Mouse (Mus musculus): ENCODE results near the gene Olfr770. TPM values are rescaled to one million over a fixed set of nuclear protein-coding genes. Genes with fewer than 3 reads are reported as not detected.
"Not testable (repeated sequence)": the region's sequence is repeated elsewhere in the genome, so short reads cannot be mapped to it uniquely, and the experiment has no call there.

Gene Olfr770
- not detected in 2 replicates for polyA plus RNA-seq (2015; fragmentation: Nextera tagmentation; extraction: Ambion mirVana)

DNA sequence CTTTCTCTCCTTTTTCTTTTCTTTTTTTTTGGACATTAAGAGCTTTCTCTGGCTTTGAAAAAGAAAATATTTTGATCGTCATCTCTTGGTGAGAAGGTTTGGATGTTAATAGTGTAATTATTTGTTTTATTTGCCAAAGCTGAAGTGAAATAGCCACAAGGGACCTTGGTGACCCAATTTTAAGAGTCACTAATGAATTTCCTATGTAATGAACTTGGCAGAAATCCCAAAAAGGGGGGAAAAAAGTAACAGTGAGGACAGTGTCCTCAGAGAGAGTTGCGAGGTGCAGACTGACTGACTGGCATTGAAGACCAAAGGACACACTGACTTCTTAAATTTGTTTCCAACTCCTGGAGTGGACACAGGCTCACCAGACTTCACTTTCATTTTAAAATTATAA lies at the start of gene Olfr770:
Gene Olfr770 (minus strand): TSS at position 101 of the 400 bp plus-strand sequence.
- H3K4me3 ChIP-seq: no peak within 1 kb of the TSS
- H3K9ac ChIP-seq: no peak within 1 kb of the TSS
- no peaks in the 10 kb centered on the region for H3K4me1 ChIP-seq (replicated peaks)
- no peak within 1 kb of the TSS for H3K27ac ChIP-seq
- no peak for ATAC-seq (replicated peaks; ENCODE audit: insufficient number of reproducible peaks, insufficient read depth, low FRiP score, low read depth)
- no peak within 1 kb of the TSS for H3K4me2 ChIP-seq
- H3K36me3 ChIP-seq: no peaks in the 10 kb centered on the region
- no peaks in the 10 kb centered on the region for H3K9me3 ChIP-seq (replicated peaks)
- WGBS: 76% methylated on average over 2 of the region's 2 CpGs
- H3K27me3 ChIP-seq: no peaks in the 10 kb centered on the region

- not testable (repeated sequence) for ATAC-seq (replicated peaks; ENCODE audit: insufficient number of reproducible peaks, insufficient read depth, low FRiP score, low read depth); H3K9ac ChIP-seq; H3K4me3 ChIP-seq; H3K36me3 ChIP-seq; H3K4me2 ChIP-seq; H3K27ac ChIP-seq; H3K9me3 ChIP-seq (replicated peaks); H3K4me1 ChIP-seq (replicated peaks); H3K27me3 ChIP-seq
These were observed 48.5 kb upstream of the Olfr770 start, which contains the start of gene Olfr773 for GRCm38 (mm10) chr10:129187319-129187718. TSS of gene Olfr773 (minus strand) at chr10:129187419.

DNA sequence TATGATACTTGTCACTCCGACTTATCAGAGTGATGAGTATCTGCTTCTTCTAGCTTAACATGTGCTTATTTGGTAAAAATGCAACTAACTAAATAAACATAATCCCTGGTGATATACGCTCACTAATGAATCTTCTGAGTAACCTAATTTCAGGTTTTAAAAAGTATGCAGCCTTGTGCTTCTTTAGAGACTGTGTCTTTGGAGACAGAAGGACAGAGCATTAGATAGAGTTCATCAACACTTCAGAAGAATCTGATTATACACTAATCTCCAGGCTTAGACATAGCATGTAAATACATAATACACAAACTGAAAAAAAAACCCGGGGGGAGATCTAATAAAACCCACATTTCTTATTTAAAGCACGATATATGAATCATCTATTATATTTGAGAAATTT lies 39.0 kb upstream of the Olfr770 start, which contains the start of gene Olfr772:
Gene Olfr772 (minus strand): TSS at position 101 of the 400 bp plus-strand sequence.
- ATAC-seq (replicated peaks; ENCODE audit: insufficient number of reproducible peaks, insufficient read depth, low FRiP score, low read depth); H3K4me3 ChIP-seq; H3K4me1 ChIP-seq (replicated peaks); H3K9me3 ChIP-seq (replicated peaks); H3K9ac ChIP-seq; H3K27me3 ChIP-seq; H3K4me2 ChIP-seq; H3K36me3 ChIP-seq; H3K27ac ChIP-seq: not testable (repeated sequence)
- WGBS: 76% methylated on average over 4 of the region's 4 CpGs

GRCm38 (mm10) chr10:129164651-129165050 lies 25.9 kb upstream of the Olfr770 start, which contains the start of gene Olfr771:
TSS of gene Olfr771 (minus strand) at chr10:129164751.
- Histone ChIP-seq H3K4me3 (no peak within 1 kb of the TSS), H3K9ac (no peak within 1 kb of the TSS), H3K4me1 (replicated peaks) (no peaks in the 10 kb centered on the region), H3K27me3 (no peaks in the 10 kb centered on the region), H3K27ac (no peak within 1 kb of the TSS), H3K4me2 (no peak within 1 kb of the TSS), H3K9me3 (replicated peaks) (no peaks in the 10 kb centered on the region), H3K36me3 (no peaks in the 10 kb centered on the region)
- WGBS: 77% methylated on average over 1 of the region's 1 CpGs
- no peak for ATAC-seq (replicated peaks; ENCODE audit: insufficient number of reproducible peaks, insufficient read depth, low FRiP score, low read depth)

GRCm38 (mm10) chr10:129117761-129118160 lies 21.0 kb downstream of the Olfr770 start, which contains the start of gene Olfr769:
TSS of gene Olfr769 (minus strand) at chr10:129117861.
- Histone ChIP-seq H3K27me3 (no peaks in the 10 kb centered on the region), H3K9me3 (replicated peaks) (no peaks in the 10 kb centered on the region), H3K4me2 (no peak within 1 kb of the TSS), H3K4me1 (replicated peaks) (no peaks in the 10 kb centered on the region), H3K36me3 (no peaks in the 10 kb centered on the region), H3K4me3 (no peak within 1 kb of the TSS), H3K27ac (no peak within 1 kb of the TSS), H3K9ac (no peak within 1 kb of the TSS)
- no peak for ATAC-seq (replicated peaks; ENCODE audit: insufficient number of reproducible peaks, insufficient read depth, low FRiP score, low read depth)
- 82% methylated on average over 2 of the region's 2 CpGs for WGBS

GRCm38 (mm10) chr10:129115146-129115545 lies 23.7 kb downstream of the Olfr770 start:
- Histone ChIP-seq H3K27ac (no peak overlapping the region), H3K27me3 (no peaks in the 10 kb centered on the region), H3K4me1 (replicated peaks) (no peaks in the 10 kb centered on the region), H3K4me2 (no peak overlapping the region), H3K36me3 (no peaks in the 10 kb centered on the region), H3K9me3 (replicated peaks) (peaks cover 8% of the 10 kb centered on the region; the same call in 1 of the 2 replicates), H3K9ac (no peak overlapping the region), H3K4me3 (no peak overlapping the region)
- WGBS: 95% methylated on average over 3 of the region's 3 CpGs
- no peak for ATAC-seq (replicated peaks; ENCODE audit: insufficient number of reproducible peaks, insufficient read depth, low FRiP score, low read depth)

- H3K4me2 ChIP-seq: no peak overlapping the region
- no peaks in the 10 kb centered on the region for H3K27me3 ChIP-seq
- 36% methylated on average over 3 of the region's 3 CpGs for WGBS
These were observed 37.6 kb downstream of the Olfr770 start for GRCm38 (mm10) chr10:129101231-129101630.

GRCm38 (mm10) chr10:129099275-129099674 lies 39.5 kb downstream of the Olfr770 start, which contains the start of gene Olfr768:
TSS of gene Olfr768 (minus strand) at chr10:129099375.
- Histone ChIP-seq H3K4me2 (no peak within 1 kb of the TSS), H3K9me3 (replicated peaks) (no peaks in the 10 kb centered on the region), H3K27me3 (no peaks in the 10 kb centered on the region), H3K4me1 (replicated peaks) (no peaks in the 10 kb centered on the region), H3K4me3 (no peak within 1 kb of the TSS), H3K9ac (no peak within 1 kb of the TSS), H3K27ac (no peak within 1 kb of the TSS), H3K36me3 (no peaks in the 10 kb centered on the region)
- ATAC-seq (replicated peaks; ENCODE audit: insufficient number of reproducible peaks, insufficient read depth, low FRiP score, low read depth): no peak
- WGBS: 53% methylated on average over 1 of the region's 1 CpGs

More at GRCm38 (mm10) chr10:129101231-129101630, 37.6 kb downstream of the Olfr770 start:
- H3K9ac ChIP-seq: no peak overlapping the region
- no peaks in the 10 kb centered on the region for H3K4me1 ChIP-seq (replicated peaks)
- no peak overlapping the region for H3K27ac ChIP-seq
- ATAC-seq (replicated peaks; ENCODE audit: insufficient number of reproducible peaks, insufficient read depth, low FRiP score, low read depth): no peak
- H3K4me3 ChIP-seq: no peak overlapping the region
- H3K9me3 ChIP-seq (replicated peaks): no peaks in the 10 kb centered on the region
- H3K36me3 ChIP-seq: no peaks in the 10 kb centered on the region

GRCm38 (mm10) chr10:129082810-129083209 lies 56.0 kb downstream of the Olfr770 start, which contains the start of gene Olfr767:
TSS of gene Olfr767 (minus strand) at chr10:129082910.
- not testable (repeated sequence) for H3K9ac ChIP-seq; H3K4me3 ChIP-seq; H3K4me1 ChIP-seq (replicated peaks); ATAC-seq (replicated peaks; ENCODE audit: insufficient number of reproducible peaks, insufficient read depth, low FRiP score, low read depth); H3K36me3 ChIP-seq; H3K9me3 ChIP-seq (replicated peaks); H3K27ac ChIP-seq; H3K27me3 ChIP-seq; H3K4me2 ChIP-seq

Other genes with a start within 250 kb of the Olfr770 start
- gene Gdf11, start 247.3 kb downstream of the Olfr770 start, polyA plus RNA-seq (2015; fragmentation: Nextera tagmentation; extraction: Ambion mirVana): 2.8 and 2.9 TPM in 2 replicates
- gene Cd63, start 238.0 kb downstream of the Olfr770 start, polyA plus RNA-seq (2015; fragmentation: Nextera tagmentation; extraction: Ambion mirVana): 420 and 427 TPM in 2 replicates
- 10.5 and 11.8 TPM in 2 replicates for gene Rdh5, start 216.1 kb downstream of the Olfr770 start, polyA plus RNA-seq (2015; fragmentation: Nextera tagmentation; extraction: Ambion mirVana)
- gene Bloc1s1, start 215.0 kb downstream of the Olfr770 start, polyA plus RNA-seq (2015; fragmentation: Nextera tagmentation; extraction: Ambion mirVana): 208 and 212 TPM in 2 replicates
- gene Itga7, start 205.2 kb downstream of the Olfr770 start, polyA plus RNA-seq (2015; fragmentation: Nextera tagmentation; extraction: Ambion mirVana): 7.0 and 8.1 TPM in 2 replicates
- gene Mettl7b, start 178.0 kb downstream of the Olfr770 start, polyA plus RNA-seq (2015; fragmentation: Nextera tagmentation; extraction: Ambion mirVana): 0.11 TPM in 1 of 2 replicates, not detected in the other
- not detected in 2 replicates for gene Olfr9, start 149.6 kb downstream of the Olfr770 start, polyA plus RNA-seq (2015; fragmentation: Nextera tagmentation; extraction: Ambion mirVana)
- gene Olfr763, start 128.2 kb downstream of the Olfr770 start, polyA plus RNA-seq (2015; fragmentation: Nextera tagmentation; extraction: Ambion mirVana): not detected in 2 replicates
- gene Olfr764-ps1, start 99.1 kb downstream of the Olfr770 start, polyA plus RNA-seq (2015; fragmentation: Nextera tagmentation; extraction: Ambion mirVana): not detected in 2 replicates
- gene Olfr765, start 89.0 kb downstream of the Olfr770 start, polyA plus RNA-seq (2015; fragmentation: Nextera tagmentation; extraction: Ambion mirVana): not detected in 2 replicates
- gene Olfr766-ps1, start 70.0 kb downstream of the Olfr770 start, polyA plus RNA-seq (2015; fragmentation: Nextera tagmentation; extraction: Ambion mirVana): not detected in 2 replicates
- gene Olfr767, start 56.1 kb downstream of the Olfr770 start, polyA plus RNA-seq (2015; fragmentation: Nextera tagmentation; extraction: Ambion mirVana): not detected in 2 replicates
- gene Olfr768, start 39.6 kb downstream of the Olfr770 start, polyA plus RNA-seq (2015; fragmentation: Nextera tagmentation; extraction: Ambion mirVana): not detected in 2 replicates
- not detected in 2 replicates for gene Olfr769, start 21.1 kb downstream of the Olfr770 start, polyA plus RNA-seq (2015; fragmentation: Nextera tagmentation; extraction: Ambion mirVana)
- not detected in 2 replicates for gene Olfr771, start 25.8 kb upstream of the Olfr770 start, polyA plus RNA-seq (2015; fragmentation: Nextera tagmentation; extraction: Ambion mirVana)
- gene Olfr772, start 38.9 kb upstream of the Olfr770 start, polyA plus RNA-seq (2015; fragmentation: Nextera tagmentation; extraction: Ambion mirVana): not detected in 2 replicates
- not detected in 2 replicates for gene Olfr773, start 48.4 kb upstream of the Olfr770 start, polyA plus RNA-seq (2015; fragmentation: Nextera tagmentation; extraction: Ambion mirVana)
- not detected in 2 replicates for gene Olfr774, start 97.2 kb upstream of the Olfr770 start, polyA plus RNA-seq (2015; fragmentation: Nextera tagmentation; extraction: Ambion mirVana)
- gene Olfr775, start 109.4 kb upstream of the Olfr770 start, polyA plus RNA-seq (2015; fragmentation: Nextera tagmentation; extraction: Ambion mirVana): not detected in 2 replicates
- not detected in 2 replicates for gene Olfr776, start 120.1 kb upstream of the Olfr770 start, polyA plus RNA-seq (2015; fragmentation: Nextera tagmentation; extraction: Ambion mirVana)
- not detected in 2 replicates for gene Olfr777, start 132.5 kb upstream of the Olfr770 start, polyA plus RNA-seq (2015; fragmentation: Nextera tagmentation; extraction: Ambion mirVana)
- not detected in 2 replicates for gene Olfr780, start 179.1 kb upstream of the Olfr770 start, polyA plus RNA-seq (2015; fragmentation: Nextera tagmentation; extraction: Ambion mirVana)
- gene Olfr781, start 189.9 kb upstream of the Olfr770 start, polyA plus RNA-seq (2015; fragmentation: Nextera tagmentation; extraction: Ambion mirVana): not detected in 2 replicates
- not detected in 2 replicates for gene Olfr782, start 209.9 kb upstream of the Olfr770 start, polyA plus RNA-seq (2015; fragmentation: Nextera tagmentation; extraction: Ambion mirVana)
- 0.04 and 0.09 TPM in 2 replicates for gene Olfr784, start 245.1 kb upstream of the Olfr770 start, polyA plus RNA-seq (2015; fragmentation: Nextera tagmentation; extraction: Ambion mirVana)

Measured in heart, embryonic 15.5 days (tissue).